Mouse (Mus musculus) neural tube, embryonic 14.5 days (tissue): Measurements from ENCODE around the gene Pip5k1b. TPM values are rescaled to one million over a fixed set of nuclear protein-coding genes. Genes with fewer than 3 reads are reported as not detected.

ENCODE experiments used
- ATAC-seq: fragments of 200-750 bp; cut with Nextera tagmentation; 2 replicates; pipeline ENCODE4 v1.8.0; 2017; ENCODE audit warnings: low read depth, mild to moderate bottlenecking, moderate TSS enrichment, moderate library complexity
- H3K27ac ChIP-seq: fragments of 300-500 bp; sonication (generic); 2 replicates; pipeline ENCODE4 v1.5.1; 2014; ENCODE audit warnings: low read depth, mild to moderate bottlenecking, control low read depth, low read length, moderate library complexity, mixed read lengths
- H3K27me3 ChIP-seq: fragments of 300-500 bp; sonication (generic); 2 replicates; pipeline ENCODE4 v1.6.1; 2014; ENCODE audit warnings: low read length; ENCODE audit not compliant: control insufficient read depth, insufficient read depth
- H3K36me3 ChIP-seq: fragments of 300-500 bp; sonication (generic); 2 replicates; pipeline ENCODE4 v1.6.1; 2014; ENCODE audit warnings: low read length, mixed read lengths; ENCODE audit not compliant: control insufficient read depth, insufficient read depth
- H3K4me1 ChIP-seq: fragments of 300-500 bp; sonication (generic); 2 replicates; pipeline ENCODE4 v1.6.1; 2014; ENCODE audit warnings: low read length; ENCODE audit not compliant: control insufficient read depth, insufficient read depth
- H3K4me2 ChIP-seq: fragments of 300-500 bp; sonication (generic); 2 replicates; pipeline ENCODE4 v1.6.1; 2014; ENCODE audit warnings: mild to moderate bottlenecking, low read depth, low read length, control low read depth
- H3K4me3 ChIP-seq: fragments of 300-500 bp; sonication (generic); 2 replicates; pipeline ENCODE4 v1.5.1; 2014; ENCODE audit warnings: low read depth, low read length, control low read depth, mixed read lengths
- H3K9ac ChIP-seq: fragments of 300-500 bp; sonication (generic); replicated peaks from 2 replicates; pipeline ENCODE4 v1.6.1; 2014; ENCODE audit warnings: low read depth, mild to moderate bottlenecking, control low read depth, low read length, mixed read lengths
- H3K9me3 ChIP-seq: fragments of 300-500 bp; sonication (generic); 2 replicates; pipeline ENCODE4 v1.6.1; 2016; ENCODE audit warnings: low read length; ENCODE audit not compliant: control insufficient read depth
- WGBS: fragments of 180-500 bp; shearing (Covaris S2); extraction: QIAGEN DNeasy Blood & Tissue Kit; methylation state at CpG from one replicate; pipeline ENCODE4 v1.1.7; 2014; 5-methylcytosine and 5-hydroxymethylcytosine counted together
- polyA plus RNA-seq: library from polyadenylated mRNA; unstranded; fragments of >200 nt; fragmentation: Nextera tagmentation; extraction: Ambion mirVana; gene quantifications from 2 replicates; pipeline ENCODE4 v1.2.1, GENCODE M21; 2014

Gene Pip5k1b
- polyA plus RNA-seq, 1 experiment from 2014 or later = 2.1 TPM

GRCm38 (mm10) chr19:24367722-24368121 lies 187.9 kb downstream of the Pip5k1b start:
- H3K27ac ChIP-seq = no peak overlapping the region
- no peak for ATAC-seq
- H3K36me3 ChIP-seq = no peaks in the 10 kb centered on the region
- H3K9me3 ChIP-seq = no peaks in the 10 kb centered on the region
- peaks cover 5% of the 10 kb centered on the region; the same call in 1 of the 2 replicates for H3K4me1 ChIP-seq
- no peak overlapping the region for H3K4me3 ChIP-seq
- WGBS = 70% methylated on average over 4 of the region's 4 CpGs
- no peak overlapping the region for H3K4me2 ChIP-seq
- no peak overlapping the region for H3K9ac ChIP-seq
- H3K27me3 ChIP-seq = no peaks in the 10 kb centered on the region

- WGBS = 91% methylated on average over 1 of the region's 1 CpGs
- ATAC-seq = no peak
- Histone ChIP-seq H3K9ac (no peak overlapping the region), H3K4me2 (no peak overlapping the region), H3K36me3 (no peaks in the 10 kb centered on the region), H3K9me3 (no peaks in the 10 kb centered on the region), H3K4me1 (no peaks in the 10 kb centered on the region), H3K27ac (no peak overlapping the region), H3K27me3 (no peaks in the 10 kb centered on the region), H3K4me3 (no peak overlapping the region)
These were observed 188.9 kb downstream of the Pip5k1b start for GRCm38 (mm10) chr19:24366747-24367146.

GRCm38 (mm10) chr19:24362626-24363321 lies 192.9 kb downstream of the Pip5k1b start:
- Histone ChIP-seq H3K4me2 (no peak overlapping the region), H3K4me1 (no peaks in the 10 kb centered on the region), H3K9me3 (no peaks in the 10 kb centered on the region), H3K27ac (no peak overlapping the region), H3K36me3 (no peaks in the 10 kb centered on the region), H3K27me3 (no peaks in the 10 kb centered on the region), H3K4me3 (no peak overlapping the region), H3K9ac (no peak overlapping the region)
- ATAC-seq = no peak
- WGBS = 71% methylated on average over 8 of the region's 8 CpGs

- H3K36me3 ChIP-seq = no peaks in the 10 kb centered on the region
- WGBS = 85% methylated on average over 9 of the region's 9 CpGs
- H3K9me3 ChIP-seq = no peaks in the 10 kb centered on the region
- H3K27me3 ChIP-seq = no peaks in the 10 kb centered on the region
- no peak overlapping the region for H3K4me3 ChIP-seq
- no peak overlapping the region for H3K4me2 ChIP-seq
- H3K27ac ChIP-seq = no peak overlapping the region
- H3K4me1 ChIP-seq = no peaks in the 10 kb centered on the region
- no peak for ATAC-seq
- no peak overlapping the region for H3K9ac ChIP-seq
These were observed 196.4 kb downstream of the Pip5k1b start for GRCm38 (mm10) chr19:24359270-24359669.

- H3K9ac ChIP-seq = no peak overlapping the region
- H3K4me1 ChIP-seq = no peaks in the 10 kb centered on the region
- H3K4me2 ChIP-seq = no peak overlapping the region
- no peak overlapping the region for H3K27ac ChIP-seq
- H3K27me3 ChIP-seq = no peaks in the 10 kb centered on the region
- H3K36me3 ChIP-seq = no peaks in the 10 kb centered on the region
- no peak for ATAC-seq
- no peak overlapping the region for H3K4me3 ChIP-seq
- WGBS = 75% methylated on average over 5 of the region's 5 CpGs
- no peaks in the 10 kb centered on the region for H3K9me3 ChIP-seq
These were observed 203.2 kb downstream of the Pip5k1b start for GRCm38 (mm10) chr19:24352298-24352959.

GRCm38 (mm10) chr19:24344501-24344900 lies 211.2 kb downstream of the Pip5k1b start:
- Histone ChIP-seq H3K27ac (no peak overlapping the region), H3K9me3 (no peaks in the 10 kb centered on the region), H3K4me2 (no peak overlapping the region), H3K36me3 (no peaks in the 10 kb centered on the region), H3K4me3 (no peak overlapping the region), H3K4me1 (no peaks in the 10 kb centered on the region), H3K9ac (no peak overlapping the region), H3K27me3 (no peaks in the 10 kb centered on the region)
- no peak for ATAC-seq
- 95% methylated on average over 8 of the region's 8 CpGs for WGBS

GRCm38 (mm10) chr19:24342786-24343185 lies 212.9 kb downstream of the Pip5k1b start:
- H3K4me3 ChIP-seq = no peak overlapping the region
- no peak overlapping the region for H3K4me2 ChIP-seq
- WGBS = 69% methylated on average over 5 of the region's 5 CpGs
- no peaks in the 10 kb centered on the region for H3K9me3 ChIP-seq
- no peak for ATAC-seq
- no peaks in the 10 kb centered on the region for H3K27me3 ChIP-seq
- H3K27ac ChIP-seq = no peak overlapping the region
- H3K36me3 ChIP-seq = no peaks in the 10 kb centered on the region
- no peak overlapping the region for H3K9ac ChIP-seq
- H3K4me1 ChIP-seq = no peaks in the 10 kb centered on the region

- Histone ChIP-seq H3K27ac (no peak overlapping the region), H3K27me3 (no peaks in the 10 kb centered on the region), H3K4me1 (no peaks in the 10 kb centered on the region), H3K4me3 (no peak overlapping the region), H3K9me3 (no peaks in the 10 kb centered on the region), H3K4me2 (no peak overlapping the region), H3K36me3 (no peaks in the 10 kb centered on the region), H3K9ac (no peak overlapping the region)
- ATAC-seq = no peak
- 78% methylated on average over 12 of the region's 12 CpGs for WGBS
These were observed 219.1 kb downstream of the Pip5k1b start for GRCm38 (mm10) chr19:24336370-24337076.
